Mouse (Mus musculus) urinary bladder, postnatal 0 days (tissue): ENCODE measurements around the gene Serping1. TPM values are rescaled to one million over a fixed set of nuclear protein-coding genes. Genes with fewer than 3 reads are reported as not detected.
A peak's percentile ranks its signal among the peaks of the same experiment; 100 is the strongest.

ENCODE experiments used
- microRNA counts: library from miRNA; unstranded; fragments of <30 nt; microRNA quantifications from one replicate; lab custom pipeline; 2016
- microRNA-seq: library from miRNA; unstranded; fragments of <30 nt; microRNA quantifications from one replicate; pipeline ENCODE4, GENCODE M21; 2016
- polyA plus RNA-seq: library from polyadenylated mRNA; unstranded; fragments of >200 nt; fragmentation: Nextera tagmentation; extraction: Ambion mirVana; gene quantifications from 2 replicates; pipeline ENCODE4 v1.2.1, GENCODE M21; 2015

Gene Serping1
- polyA plus RNA-seq: 185 and 196 TPM in 2 replicates

DNA sequence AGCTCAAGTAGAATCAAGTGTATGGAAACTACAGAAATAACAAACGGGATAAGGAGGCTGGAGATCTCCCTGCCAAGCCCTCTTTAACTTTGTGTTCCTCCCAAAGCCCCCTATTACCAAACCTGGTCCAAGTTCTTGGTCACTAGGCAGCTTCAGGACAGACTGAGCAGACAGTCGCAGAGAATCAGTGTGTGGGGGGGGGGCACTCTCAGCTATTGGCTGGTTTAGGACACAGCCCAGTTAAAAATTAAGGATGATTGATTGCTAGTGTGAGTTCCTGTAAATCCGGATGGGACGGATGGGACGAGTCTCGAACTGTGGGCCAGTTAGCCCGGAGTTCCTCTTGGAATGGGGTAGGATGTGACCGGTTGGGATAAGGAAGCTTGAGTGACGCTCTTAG lies at the start of gene Serping1:
TSS of gene Serping1 (minus strand) at position 204 of the 400 bp plus-strand sequence.

GRCm38 (mm10) chr2:84822552-84822951 lies 47.3 kb upstream of the Serping1 start, which contains the start of gene Smtnl1:
Smtnl1 (minus strand) TSS chr2:84822652.

DNA sequence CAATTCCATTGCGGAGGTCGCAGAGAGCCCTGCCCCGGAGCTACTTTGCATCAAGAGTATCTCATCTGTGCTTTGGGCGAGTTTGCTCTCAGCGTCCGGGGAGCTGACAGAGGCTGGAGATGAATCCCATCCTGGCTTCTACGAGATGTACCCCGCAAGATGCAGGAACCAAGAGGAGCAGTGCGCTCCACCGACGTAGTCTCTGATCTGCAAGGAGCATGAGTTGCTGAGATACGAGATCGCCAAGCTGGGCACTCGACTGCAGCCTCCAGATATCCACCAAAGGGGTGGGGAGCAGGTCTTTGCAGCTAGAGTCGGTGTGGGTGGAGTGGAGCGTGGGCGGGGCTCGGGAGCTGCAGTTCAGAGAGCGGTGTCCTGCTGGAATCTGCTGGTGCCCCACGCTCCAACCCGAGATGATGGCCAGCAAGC lies 23.3 kb upstream of the Serping1 start, which contains the start of gene Ube2l6:
TSS of gene Ube2l6 (plus strand) at position 336 of the 429 bp plus-strand sequence.

GRCm38 (mm10) chr2:84743561-84743960 lies 31.7 kb downstream of the Serping1 start, which contains the start of gene Gm19426:
Gm19426 (minus strand) TSS chr2:84743655.

DNA sequence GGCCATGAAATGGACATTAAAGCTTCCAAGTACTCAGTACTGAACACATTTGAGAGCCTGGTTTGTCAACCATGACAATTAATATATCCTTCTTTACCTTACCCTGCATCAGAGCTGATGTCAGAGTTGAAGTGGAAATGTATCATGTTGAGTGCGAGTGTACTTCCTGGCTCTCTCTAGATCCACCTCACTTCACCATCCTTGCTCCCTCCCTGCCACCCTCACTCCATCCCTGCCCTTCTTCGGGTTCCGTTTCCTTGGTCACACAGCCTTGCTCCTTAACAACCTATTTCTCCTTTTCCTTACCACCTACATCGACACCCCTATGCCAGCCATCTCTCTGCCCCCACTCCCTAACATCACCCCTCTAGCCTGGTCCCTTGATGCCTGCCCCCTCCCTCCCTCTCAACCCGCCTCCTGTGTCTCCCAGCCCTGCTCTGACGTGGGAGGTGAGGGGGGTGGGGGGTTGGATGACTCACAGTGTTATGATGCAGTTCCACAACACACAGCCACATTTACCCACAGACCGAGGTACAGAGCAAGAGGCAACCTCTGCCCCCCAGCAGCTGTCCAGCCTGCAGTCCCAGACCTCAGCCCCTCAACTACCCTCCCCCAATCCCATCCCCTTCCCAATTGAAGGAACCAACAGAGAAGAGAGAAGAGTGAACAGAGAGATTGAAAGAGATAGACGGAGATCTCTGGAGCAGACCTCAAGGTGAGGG lies 41.5 kb downstream of the Serping1 start, which contains the start of gene Ypel4:
TSS of gene Ypel4 (plus strand) at position 480 of the 722 bp plus-strand sequence.

DNA sequence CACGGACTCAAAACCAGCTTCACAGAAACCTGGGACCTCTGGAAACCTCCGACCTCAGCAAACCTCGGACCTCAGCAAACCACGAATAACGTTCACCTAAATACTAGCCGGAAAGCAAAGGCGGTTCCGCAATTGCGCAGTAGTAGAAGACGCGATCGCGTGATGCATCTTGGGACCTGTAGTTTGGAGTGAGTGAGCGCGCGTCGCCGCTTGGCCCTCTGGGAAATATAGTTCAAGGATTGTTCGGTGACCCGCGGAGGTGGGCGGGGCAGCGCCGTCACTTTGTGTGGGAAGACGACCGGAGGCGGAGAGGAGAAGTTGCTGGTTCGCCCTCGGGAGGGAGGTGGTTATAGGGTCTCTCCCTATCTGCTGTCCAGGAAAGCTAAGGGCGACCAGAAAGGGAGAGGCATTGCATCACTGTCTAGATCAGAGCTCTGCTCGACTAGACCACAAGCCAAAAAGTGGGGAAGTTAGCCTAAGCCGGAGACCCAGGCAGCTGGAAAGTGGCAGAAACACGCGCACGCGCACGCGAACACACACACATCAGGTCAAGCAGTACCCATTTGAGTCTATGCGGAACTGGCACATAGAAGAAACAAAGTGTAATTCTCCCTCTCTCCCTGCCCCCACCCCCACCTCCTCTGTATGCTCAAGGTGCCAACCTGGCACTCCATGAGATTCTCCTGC lies 47.9 kb downstream of the Serping1 start, which contains the start of gene Clp1:
TSS of gene Clp1 (minus strand) at position 179 of the 687 bp plus-strand sequence.

MicroRNA genes within 50 kb of the gene (microRNA counts, 519-probe panel; counts per million panel counts)
- microRNA mmu-miR-130a (lab: Ali Mortazavi, UCI): 5,290 counts per million, percentile 95 among the panel's probes with 10 or more counts

Small RNA genes within 50 kb of the gene (microRNA-seq; reads per million reads assigned to microRNA genes)
- 18,812 reads per million, percentile 97 among the genes with 10 or more reads in this experiment for gene Mir130a

Other genes starting within 250 kb of the Serping1 start
- 33.9 and 40.4 TPM in 2 replicates for gene Ctnnd1, start 124.7 kb downstream of the Serping1 start, polyA plus RNA-seq
- gene Btbd18, start 116.4 kb downstream of the Serping1 start, polyA plus RNA-seq: not detected in 2 replicates
- gene Selenoh, start 104.7 kb downstream of the Serping1 start, polyA plus RNA-seq: 81.5 and 92.3 TPM in 2 replicates
- not detected in 2 replicates for gene Gm28635, start 97.4 kb downstream of the Serping1 start, polyA plus RNA-seq
- 14.9 and 19.1 TPM in 2 replicates for gene Med19, start 97.0 kb downstream of the Serping1 start, polyA plus RNA-seq
- 53.1 and 59.6 TPM in 2 replicates for gene Tmx2, start 96.3 kb downstream of the Serping1 start, polyA plus RNA-seq
- gene Zdhhc5, start 60.3 kb downstream of the Serping1 start, polyA plus RNA-seq: 20.5 and 26.0 TPM in 2 replicates
- 13.2 and 13.6 TPM in 2 replicates for gene Clp1, start 48.1 kb downstream of the Serping1 start, polyA plus RNA-seq
- gene Ypel4, start 41.4 kb downstream of the Serping1 start, polyA plus RNA-seq: 2.1 and 2.6 TPM in 2 replicates
- gene Gm19426, start 31.8 kb downstream of the Serping1 start, polyA plus RNA-seq: 3.4 and 4.7 TPM in 2 replicates
- gene Ube2l6, start 23.4 kb upstream of the Serping1 start, polyA plus RNA-seq: 53.1 and 85.5 TPM in 2 replicates
- gene Smtnl1, start 47.2 kb upstream of the Serping1 start, polyA plus RNA-seq: 0.07 TPM in 1 of 2 replicates, not detected in the other
- 29.6 and 39.4 TPM in 2 replicates for gene Timm10, start 51.6 kb upstream of the Serping1 start, polyA plus RNA-seq
- 8.9 and 9.0 TPM in 2 replicates for gene Slc43a1, start 63.4 kb upstream of the Serping1 start, polyA plus RNA-seq
- gene Rtn4rl2, start 111.3 kb upstream of the Serping1 start, polyA plus RNA-seq: 0.96 and 1.2 TPM in 2 replicates
- gene Slc43a3, start 161.1 kb upstream of the Serping1 start, polyA plus RNA-seq: 32.2 and 39.3 TPM in 2 replicates
- not detected in 2 replicates for gene Prg2, start 205.0 kb upstream of the Serping1 start, polyA plus RNA-seq
- not detected in 2 replicates for gene Prg3, start 212.8 kb upstream of the Serping1 start, polyA plus RNA-seq